Mouse (Mus musculus): Measurements from ENCODE around the gene 1700013G24Rik.

DNA sequence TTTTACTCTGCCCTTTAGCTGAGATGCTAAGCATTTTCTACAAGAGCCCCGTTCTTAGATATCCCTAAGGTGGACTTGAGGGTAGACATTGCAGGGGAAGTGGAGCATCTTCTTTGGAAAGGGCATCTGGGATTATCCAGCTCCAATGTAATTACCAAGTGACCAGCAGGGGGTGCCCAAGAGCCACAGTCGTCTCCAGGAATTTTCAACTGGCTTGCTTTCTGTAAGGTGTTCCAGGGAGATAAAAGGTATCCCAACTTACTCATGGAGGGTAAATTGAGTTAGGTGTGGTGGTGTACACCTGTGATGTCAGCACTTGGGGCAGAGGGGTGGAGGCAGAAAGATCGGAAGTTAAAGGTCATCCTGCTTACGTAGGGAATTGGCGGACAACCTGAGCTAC lies 9.5 kb upstream of the 1700013G24Rik start:
- TF ChIP-seq GATA1 (IDR thresholded peaks at IDR 0.05; ENCODE audit: low read length): no peak
- TF ChIP-seq TAL1 (IDR thresholded peaks at IDR 0.05; ENCODE audit: low read length): 0 out of 3 replicates have a peak, but pooled peaks have one; percentile 21

Data from erythroblast, embryonic 14.5 days (primary cell).